Mouse (Mus musculus) myocyte (in vitro differentiated cells): Measurements from ENCODE around the gene Cnih2. TPM values are rescaled to one million over a fixed set of nuclear protein-coding genes. Genes with fewer than 3 reads are reported as not detected.

Source experiments
- H3K27me3 ChIP-seq: one replicate; pipeline ENCODE4 v1.6.1; 2011; ENCODE audit not compliant: control insufficient read depth, insufficient read depth, insufficient read length
- H3K36me3 ChIP-seq: one replicate; pipeline ENCODE4 v1.6.1; 2011; ENCODE audit not compliant: control insufficient read depth, insufficient read depth
- H3K4me2 ChIP-seq: one replicate; pipeline ENCODE4 v1.6.1; 2011; ENCODE audit warnings: low read depth, control low read depth
- H3K4me3 ChIP-seq: one replicate; pipeline ENCODE4 v1.5.1; 2011; ENCODE audit warnings: mild to moderate bottlenecking, control low read depth, moderate library complexity
- H3K79me2 ChIP-seq: one replicate; pipeline ENCODE4 v1.6.1; 2011; ENCODE audit not compliant: control insufficient read depth, insufficient read depth
- H3ac ChIP-seq: one replicate; pipeline ENCODE4 v1.6.1; 2011; ENCODE audit not compliant: control insufficient read depth, insufficient read length
- CEBPB ChIP-seq: IDR thresholded peaks from 2 replicates; pipeline ENCODE4 v1.6.1; 2011; ENCODE audit warnings: mild to moderate bottlenecking, moderate library complexity; ENCODE audit not compliant: poor library complexity, insufficient read depth, severe bottlenecking
- E2F4 ChIP-seq: IDR thresholded peaks from one replicate; pipeline ENCODE4 v1.6.1; 2011; ENCODE audit warnings: mild to moderate bottlenecking, control low read depth, moderate library complexity; ENCODE audit not compliant: insufficient read depth
- MAX ChIP-seq: IDR thresholded peaks from one replicate; pipeline ENCODE4 v1.6.1; 2011; ENCODE audit warnings: low read depth, mild to moderate bottlenecking, control low read depth
- MYOD1 ChIP-seq, 3 experiments: IDR thresholded peaks; one replicate each; pipeline ENCODE4 v1.6.1; 2011; ENCODE audit warnings: control low read depth in 2 of 3, low read depth in 2 of 3, mild to moderate bottlenecking in 2 of 3, moderate library complexity in 1 of 3; ENCODE audit not compliant: insufficient read length in 2 of 3, control insufficient read depth in 1 of 3
- MYOG ChIP-seq, 3 experiments: IDR thresholded peaks; one replicate each; pipeline ENCODE4 v1.6.1; 2011; ENCODE audit warnings: control low read depth in 2 of 3, low read depth in 2 of 3, mild to moderate bottlenecking in 2 of 3; ENCODE audit not compliant: insufficient read length in 2 of 3, control insufficient read depth in 1 of 3, insufficient read depth in 1 of 3
- POLR2A ChIP-seq: IDR thresholded peaks from one replicate; pipeline ENCODE4 v1.6.1; 2011; ENCODE audit warnings: low read depth, mild to moderate bottlenecking, control low read depth, moderate library complexity; ENCODE audit not compliant: insufficient read length
- POLR2AphosphoS2 ChIP-seq: IDR thresholded peaks from one replicate; pipeline ENCODE4 v1.6.1; 2011; ENCODE audit warnings: low read depth, control low read depth; ENCODE audit not compliant: insufficient read length
- REST ChIP-seq: IDR thresholded peaks from one replicate; pipeline ENCODE4 v1.6.1; 2011; ENCODE audit warnings: mild to moderate bottlenecking, control low read depth, moderate library complexity; ENCODE audit not compliant: insufficient read depth, insufficient read length
- SRF ChIP-seq: IDR thresholded peaks from one replicate; pipeline ENCODE4 v1.6.1; 2011; ENCODE audit warnings: low read depth; ENCODE audit not compliant: control insufficient read depth, insufficient read length
- TCF12 ChIP-seq: IDR thresholded peaks from one replicate; pipeline ENCODE4 v1.6.1; 2011; ENCODE audit warnings: mild to moderate bottlenecking, control low read depth; ENCODE audit not compliant: poor library complexity, insufficient read depth, severe bottlenecking
- TCF3 ChIP-seq: IDR thresholded peaks from one replicate; pipeline ENCODE4 v1.6.1; 2011; ENCODE audit warnings: low read depth, control low read depth; ENCODE audit not compliant: insufficient read length
- USF1 ChIP-seq: IDR thresholded peaks from one replicate; pipeline ENCODE4 v1.6.1; 2011; ENCODE audit warnings: low read depth, mild to moderate bottlenecking, control low read depth, moderate library complexity
- polyA plus RNA-seq: library from polyadenylated mRNA; unstranded; fragments of >200 nt; fragmentation: generic; extraction: Trizol; gene quantifications from one replicate; pipeline ENCODE4 v1.2.1, GENCODE M21; 2012; ENCODE audit warnings: missing spikeins

Gene Cnih2
- polyA plus RNA-seq: 1.6 TPM

DNA sequence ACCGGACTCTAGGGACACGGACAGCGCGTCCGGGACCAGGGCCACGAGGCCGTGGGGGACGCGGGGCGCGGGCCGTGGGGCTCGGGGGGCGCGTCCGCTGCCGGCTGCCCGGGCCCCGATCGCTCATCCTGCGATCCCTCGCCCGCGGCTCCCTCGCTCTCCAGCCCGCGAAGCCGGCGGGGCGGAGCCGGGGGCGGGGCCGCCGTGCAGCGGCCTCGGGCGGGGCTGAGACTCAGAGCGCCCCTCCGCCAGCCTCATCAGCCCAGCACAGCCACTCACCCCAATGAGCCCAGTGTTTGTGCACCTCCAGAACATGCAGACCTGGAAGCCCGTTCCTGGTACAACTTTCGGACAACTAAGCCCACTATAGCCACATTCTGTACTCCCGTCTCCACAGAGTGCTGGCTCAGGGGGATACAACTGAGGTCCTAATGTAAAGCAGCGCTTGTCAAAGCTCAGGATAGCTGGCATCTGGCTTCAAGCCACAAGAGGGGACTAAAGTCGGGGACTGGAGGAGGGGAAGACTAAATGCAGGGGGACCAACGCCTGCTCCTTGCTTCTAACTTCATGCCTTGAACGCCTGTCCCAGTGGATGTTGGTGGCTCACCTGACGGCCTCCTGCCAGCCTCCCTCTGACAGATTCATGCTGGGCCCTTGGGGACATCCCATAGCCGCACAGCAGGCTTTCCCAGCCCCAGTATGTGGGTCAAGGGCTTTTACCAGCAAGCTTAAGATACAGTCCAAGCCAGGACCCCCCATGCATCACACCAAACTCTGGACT is at the start of gene Cnih2:
Cnih2 (minus strand) TSS at position 159 of the 781 bp plus-strand sequence.
- H3K4me3 ChIP-seq: no peak within 1 kb of the TSS
- peak within 1 kb of the TSS; percentile 71 for H3K4me2 ChIP-seq
- H3ac ChIP-seq: no peak within 1 kb of the TSS
- H3K36me3 ChIP-seq: peaks cover 13% of the 10 kb centered on the region
- TF ChIP-seq POLR2AphosphoS2: peak; percentile 75
- TF ChIP-seq POLR2A: peak; percentile 42
- TF ChIP-seq TCF12: no peak
- no peak for TF ChIP-seq REST
- TF ChIP-seq MAX: no peak
- H3K79me2 ChIP-seq: no peaks in the 10 kb centered on the region
- H3K27me3 ChIP-seq: no peaks in the 10 kb centered on the region

DNA sequence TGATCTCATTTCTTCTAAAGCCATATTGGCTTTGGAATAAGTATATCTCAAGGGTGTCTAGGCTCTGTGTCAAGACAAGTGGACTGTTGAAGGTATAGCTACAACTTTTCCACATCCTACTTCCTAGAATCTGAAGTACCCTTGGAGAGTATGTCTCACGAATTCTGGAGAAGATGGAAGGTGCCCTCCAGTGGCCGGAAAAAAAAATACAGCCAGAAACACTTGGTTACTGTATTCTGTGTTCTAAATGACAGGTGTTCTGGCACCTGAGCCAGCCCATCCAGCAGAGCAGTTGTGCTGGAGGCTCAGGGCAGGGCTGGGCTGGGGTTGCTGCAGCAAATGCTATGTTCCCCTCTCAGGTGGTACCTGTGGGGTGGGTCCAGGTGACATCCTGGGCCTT is 41.3 kb upstream of the Cnih2 start:
- no peak for TF ChIP-seq MYOG (IDR thresholded peaks at IDR 0.05; ENCODE audit: control insufficient read depth in 1 of 3, insufficient read depth in 1 of 3, insufficient read length in 2 of 3, low read depth in 2 of 3)
- TF ChIP-seq POLR2A: no peak
- TF ChIP-seq POLR2AphosphoS2: no peak
- no peak for TF ChIP-seq E2F4
- no peak for TF ChIP-seq TCF12
- TF ChIP-seq USF1: no peak
- no peak for TF ChIP-seq TCF3
- no peak for TF ChIP-seq MYOD1 (IDR thresholded peaks at IDR 0.05; ENCODE audit: control insufficient read depth in 1 of 3, insufficient read length in 2 of 3, low read depth in 2 of 3)
- no peak for TF ChIP-seq MAX
- TF ChIP-seq REST: no peak
- no peak for TF ChIP-seq CEBPB
- no peak for TF ChIP-seq SRF
- Histone ChIP-seq H3K4me3 (no peak overlapping the region), H3ac (no peak overlapping the region), H3K27me3 (no peaks in the 10 kb centered on the region), H3K4me2 (no peak overlapping the region), H3K36me3 (no peaks in the 10 kb centered on the region), H3K79me2 (no peaks in the 10 kb centered on the region)

- Histone ChIP-seq H3K36me3 (no peaks in the 10 kb centered on the region), H3K4me3 (no peak overlapping the region), H3ac (no peak overlapping the region), H3K27me3 (no peaks in the 10 kb centered on the region), H3K79me2 (no peaks in the 10 kb centered on the region), H3K4me2 (no peak overlapping the region)
- TF ChIP-seq CEBPB (no peak), REST (no peak), TCF3 (no peak), TCF12 (no peak), USF1 (no peak), MYOG (IDR thresholded peaks at IDR 0.05; ENCODE audit: control insufficient read depth in 1 of 3, insufficient read depth in 1 of 3, insufficient read length in 2 of 3, low read depth in 2 of 3) (no peak), MYOD1 (IDR thresholded peaks at IDR 0.05; ENCODE audit: control insufficient read depth in 1 of 3, insufficient read length in 2 of 3, low read depth in 2 of 3) (no peak), MAX (no peak), POLR2A (no peak), E2F4 (no peak), POLR2AphosphoS2 (no peak)
Observed at GRCm38 (mm10) chr19:5131237-5131636, 32.9 kb upstream of the Cnih2 start.

GRCm38 (mm10) chr19:5129770-5130169 is 31.4 kb upstream of the Cnih2 start:
- H3K36me3 ChIP-seq: no peaks in the 10 kb centered on the region
- no peak overlapping the region for H3K4me2 ChIP-seq
- TF ChIP-seq TCF12: no peak
- no peak for TF ChIP-seq MYOD1 (IDR thresholded peaks at IDR 0.05; ENCODE audit: control insufficient read depth in 1 of 3, insufficient read length in 2 of 3, low read depth in 2 of 3)
- TF ChIP-seq TCF3: no peak
- TF ChIP-seq POLR2A: no peak
- TF ChIP-seq E2F4: no peak
- no peak for TF ChIP-seq MAX
- TF ChIP-seq MYOG (IDR thresholded peaks at IDR 0.05; ENCODE audit: control insufficient read depth in 1 of 3, insufficient read depth in 1 of 3, insufficient read length in 2 of 3, low read depth in 2 of 3): no peak
- no peak for TF ChIP-seq POLR2AphosphoS2
- TF ChIP-seq CEBPB: no peak
- no peak for TF ChIP-seq USF1
- TF ChIP-seq SRF: no peak
- no peak for TF ChIP-seq REST
- no peaks in the 10 kb centered on the region for H3K79me2 ChIP-seq
- no peak overlapping the region for H3ac ChIP-seq
- H3K4me3 ChIP-seq: no peak overlapping the region
- H3K27me3 ChIP-seq: peaks cover under 1% of the 10 kb centered on the region

GRCm38 (mm10) chr19:5124055-5124614 is 25.8 kb upstream of the Cnih2 start:
- H3K79me2 ChIP-seq: no peaks in the 10 kb centered on the region
- no peaks in the 10 kb centered on the region for H3K36me3 ChIP-seq
- no peak overlapping the region for H3K4me3 ChIP-seq
- TF ChIP-seq E2F4 (no peak), SRF (no peak), MAX (no peak), MYOG (IDR thresholded peaks at IDR 0.05; ENCODE audit: control insufficient read depth in 1 of 3, insufficient read depth in 1 of 3, insufficient read length in 2 of 3, low read depth in 2 of 3) (no peak), CEBPB (no peak), TCF3 (no peak)
- no peak overlapping the region for H3ac ChIP-seq
- no peak overlapping the region for H3K4me2 ChIP-seq
- H3K27me3 ChIP-seq: peaks cover 7% of the 10 kb centered on the region
